Mouse (Mus musculus) cortical plate, adult 2 months (tissue): ENCODE results near the gene Ntn5. TPM values are rescaled to one million over a fixed set of nuclear protein-coding genes. Genes with fewer than 3 reads are reported as not detected.

Experiments
- H3K27ac ChIP-seq: fragments of 200-500 bp; 2 replicates; pipeline ENCODE4 v1.5.1; 2012; ENCODE audit warnings: low read length, control low read depth, inconsistent platforms; ENCODE audit not compliant: insufficient read depth
- H3K4me1 ChIP-seq: fragments of 200-500 bp; 2 replicates; pipeline ENCODE4 v1.6.1; 2011; ENCODE audit warnings: low read length; ENCODE audit not compliant: control insufficient read depth, insufficient read depth
- H3K4me3 ChIP-seq: fragments of 200-500 bp; 2 replicates; pipeline ENCODE4 v1.5.1; 2011; ENCODE audit warnings: mild to moderate bottlenecking, low read length, control low read depth; ENCODE audit not compliant: insufficient read depth
- CTCF ChIP-seq: fragments of 200-500 bp; IDR thresholded peaks from 2 replicates; pipeline ENCODE4 v1.5.1; 2011; ENCODE audit warnings: mild to moderate bottlenecking, control low read depth, low read length; ENCODE audit not compliant: insufficient read depth; ENCODE audit errors: extremely low read depth
- POLR2A ChIP-seq: fragments of 200-500 bp; IDR thresholded peaks from 2 replicates; pipeline ENCODE4 v1.6.1; 2011; ENCODE audit warnings: mild to moderate bottlenecking, low read length, control low read depth; ENCODE audit not compliant: insufficient read depth; ENCODE audit errors: extremely low read depth
- polyA plus RNA-seq: library from polyadenylated mRNA; depleted of rRNA; stranded (reverse); fragments of >200 nt; gene quantifications from 2 replicates; pipeline ENCODE4 v1.2.3, GENCODE M21; 2012

Gene Ntn5
- polyA plus RNA-seq, 1 experiment, result 20.9 TPM

DNA sequence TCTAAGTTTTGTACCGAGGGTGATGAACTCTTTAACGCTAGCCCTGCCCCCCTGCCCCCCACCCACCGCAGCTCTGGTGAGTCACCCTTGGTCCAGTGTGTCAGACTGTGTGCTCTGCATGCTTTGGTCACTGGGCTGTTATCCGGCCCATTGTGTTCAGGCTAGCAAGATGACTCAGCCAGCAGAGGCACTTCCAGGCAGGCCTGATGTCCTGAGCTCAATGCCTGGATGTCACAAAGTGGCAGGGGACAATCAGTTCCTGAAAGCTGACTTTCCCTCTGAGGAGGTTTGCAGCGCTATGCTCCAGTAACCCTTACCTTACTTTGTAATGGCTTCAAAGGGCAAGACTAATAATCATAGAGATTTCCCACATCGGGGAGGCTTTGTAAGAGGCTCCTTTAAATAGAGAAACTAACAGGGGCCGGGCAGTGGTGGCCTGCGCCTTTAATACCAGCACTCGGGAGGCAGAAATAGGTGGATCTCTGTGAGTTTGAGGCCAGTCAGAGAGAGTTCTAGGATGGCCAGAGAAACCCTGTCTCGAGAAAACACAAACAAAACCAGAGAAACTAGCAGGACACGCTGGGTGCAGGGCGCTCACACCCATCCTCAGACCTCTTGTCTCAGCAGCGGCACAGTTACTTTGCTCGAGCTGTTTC is 3.7 kb upstream of the Ntn5 start:
- no peak overlapping the region for H3K4me3 ChIP-seq
- no peaks in the 10 kb centered on the region for H3K4me1 ChIP-seq
- no peak for TF ChIP-seq POLR2A
- TF ChIP-seq CTCF, result no peak
- H3K27ac ChIP-seq, result no peak overlapping the region

DNA sequence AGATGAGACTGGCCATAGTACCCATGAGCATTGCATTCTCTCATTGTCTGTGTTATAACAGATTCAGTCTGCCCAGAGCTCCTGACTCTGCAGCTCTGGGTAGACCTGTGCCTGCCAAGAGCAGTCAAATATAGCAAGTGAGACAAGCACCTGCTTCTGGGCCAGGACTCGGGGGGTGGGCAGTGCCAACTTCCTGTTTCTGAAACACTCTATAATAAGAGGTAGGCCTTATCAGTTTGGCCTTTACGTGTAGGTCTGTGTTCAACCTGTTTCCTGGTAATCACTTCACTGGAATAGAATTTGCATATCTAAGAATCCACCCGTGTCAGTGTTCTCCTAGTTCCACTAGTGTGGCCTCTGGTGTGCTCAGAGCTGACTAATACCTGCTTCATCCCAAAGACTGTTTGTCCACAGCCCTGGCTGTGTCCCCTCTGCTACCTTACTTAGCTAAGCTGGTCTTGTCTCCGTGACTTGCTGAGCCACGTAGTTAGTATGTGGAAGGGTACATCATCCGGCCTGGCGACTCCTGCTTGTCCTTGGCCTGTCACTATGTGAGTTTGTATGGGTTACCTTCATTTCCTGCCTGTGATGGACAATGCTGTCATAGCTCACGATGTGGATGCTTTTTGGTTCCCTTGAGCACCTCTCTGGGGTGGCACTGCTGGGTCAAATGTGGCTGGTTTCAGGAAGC is 2.6 kb upstream of the Ntn5 start:
- no peak for TF ChIP-seq CTCF
- no peak for TF ChIP-seq POLR2A
- Histone ChIP-seq H3K4me3 (no peak overlapping the region), H3K27ac (no peak overlapping the region), H3K4me1 (no peaks in the 10 kb centered on the region)

DNA sequence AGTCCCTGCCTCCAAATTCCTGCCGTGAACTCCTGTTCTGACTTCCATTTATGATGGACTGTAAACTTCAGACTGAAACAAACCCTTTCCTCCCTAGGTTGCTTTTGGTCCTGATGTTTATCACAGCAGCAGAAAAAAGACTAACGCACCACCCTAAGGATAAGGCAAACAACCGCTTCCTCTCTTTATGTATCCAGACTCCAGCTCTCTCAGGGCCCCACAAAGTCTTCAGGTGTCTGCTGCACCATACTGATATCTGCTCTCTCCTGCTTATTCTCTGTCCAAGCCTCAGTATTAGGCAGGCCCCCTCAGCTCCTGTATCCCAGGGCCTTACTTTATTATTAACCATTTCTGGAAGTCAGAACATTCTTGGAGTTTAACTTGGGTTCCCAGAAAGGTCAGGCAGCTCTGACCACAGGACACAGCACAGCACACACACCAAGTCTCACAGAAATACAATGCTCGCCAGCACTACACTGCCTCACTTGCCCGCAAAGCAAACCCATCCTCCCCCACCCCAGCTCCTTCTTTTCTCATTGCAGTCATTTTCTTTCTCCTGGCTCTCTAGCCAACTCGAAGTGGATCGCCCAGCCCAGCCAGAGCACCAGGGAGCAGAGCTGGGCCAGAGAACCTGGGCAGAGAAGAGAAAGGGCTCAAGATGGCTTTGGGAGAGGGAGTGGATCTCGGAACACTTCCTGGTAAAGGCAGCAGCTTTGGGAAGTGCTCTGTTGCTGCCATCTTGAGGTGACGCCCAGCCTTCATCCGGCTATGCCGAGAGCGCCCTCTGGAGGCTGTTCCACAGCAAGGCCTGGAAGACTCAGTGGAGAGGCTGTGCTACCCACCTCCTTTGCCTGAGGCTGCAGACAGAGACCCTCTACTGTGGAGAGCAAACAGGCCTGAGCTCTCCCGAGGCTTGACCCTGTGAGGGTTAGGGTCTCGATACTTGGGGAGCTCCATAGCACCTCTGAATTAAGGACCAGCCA is 1.4 kb upstream of the Ntn5 start:
- Histone ChIP-seq H3K4me1 (no peaks in the 10 kb centered on the region), H3K27ac (0 out of 2 replicates have a peak overlapping the region, but pooled peaks have one; percentile 13), H3K4me3 (no peak overlapping the region)
- TF ChIP-seq POLR2A (peak; percentile 47; the same call in 1 of the 2 replicates), CTCF (peak; percentile 99)

DNA sequence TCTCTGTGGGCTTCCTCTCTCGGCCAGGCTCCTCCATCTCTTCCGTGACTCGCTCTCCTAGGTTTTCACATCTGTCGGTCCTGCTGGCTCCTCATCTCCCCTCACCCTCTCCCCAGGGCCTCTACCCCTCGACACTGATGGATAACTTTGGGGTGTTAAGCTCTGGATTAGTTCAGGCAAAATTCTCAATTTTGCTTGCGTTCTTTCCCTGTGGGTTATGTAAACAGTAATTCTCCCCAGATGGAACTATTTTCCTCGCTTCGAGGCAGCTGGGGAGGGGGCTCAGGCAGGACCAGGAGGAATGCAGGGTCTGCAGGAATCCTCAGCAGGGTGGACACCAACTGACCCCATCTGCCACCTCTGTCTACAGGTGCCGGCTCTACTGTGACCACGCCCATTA is 2.0 kb downstream of the Ntn5 start:
- no peak overlapping the region for H3K27ac ChIP-seq
- H3K4me1 ChIP-seq, result peaks cover 1% of the 10 kb centered on the region; the same call in 1 of the 2 replicates
- H3K4me3 ChIP-seq, result no peak overlapping the region
- TF ChIP-seq POLR2A (no peak), CTCF (no peak)

DNA sequence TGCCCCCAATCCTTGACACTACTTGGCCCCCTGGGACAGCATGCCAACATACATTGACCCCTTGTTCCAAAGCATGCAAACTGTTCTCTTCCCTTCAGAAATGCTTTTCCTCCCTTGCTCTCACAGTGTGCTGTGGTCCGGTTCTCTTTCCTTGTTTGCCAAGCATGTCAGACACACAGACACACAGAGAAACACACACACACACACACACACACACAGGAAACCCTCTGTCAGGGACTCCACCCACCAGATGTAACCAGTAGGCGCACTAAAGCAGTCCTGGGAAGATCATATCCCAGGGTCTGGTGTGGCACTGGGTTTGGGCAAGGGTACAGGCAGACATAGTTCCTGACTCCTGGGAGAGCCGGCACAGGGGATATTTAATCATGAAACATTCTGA is 3.0 kb downstream of the Ntn5 start:
- Histone ChIP-seq H3K4me3 (no peak overlapping the region), H3K4me1 (peaks cover 1% of the 10 kb centered on the region; the same call in 1 of the 2 replicates), H3K27ac (no peak overlapping the region)
- TF ChIP-seq CTCF (no peak), POLR2A (no peak)

DNA sequence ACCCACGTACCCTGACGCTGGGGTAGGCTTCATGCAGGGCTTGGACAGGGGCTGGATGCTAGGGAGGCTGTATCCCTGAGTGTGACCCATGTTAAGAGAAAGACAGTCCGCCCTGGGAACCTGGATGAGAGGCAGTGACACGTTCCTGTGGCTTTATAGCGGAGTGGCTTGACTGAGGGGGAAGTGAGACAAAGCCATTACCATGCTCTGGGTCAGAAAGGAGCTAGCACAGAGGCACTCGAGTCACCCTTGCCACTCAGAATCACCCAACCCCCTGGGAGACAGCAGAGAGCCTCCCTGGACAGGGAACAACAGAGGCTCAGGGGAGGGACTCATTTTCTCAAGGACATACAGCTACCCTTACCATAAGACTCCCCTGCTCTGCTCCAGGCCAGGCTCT is 5.3 kb downstream of the Ntn5 start:
- TF ChIP-seq POLR2A, result no peak
- no peak for TF ChIP-seq CTCF
- H3K4me3 ChIP-seq, result no peak overlapping the region
- H3K4me1 ChIP-seq, result peaks cover 1% of the 10 kb centered on the region; the same call in 1 of the 2 replicates
- H3K27ac ChIP-seq, result no peak overlapping the region

DNA sequence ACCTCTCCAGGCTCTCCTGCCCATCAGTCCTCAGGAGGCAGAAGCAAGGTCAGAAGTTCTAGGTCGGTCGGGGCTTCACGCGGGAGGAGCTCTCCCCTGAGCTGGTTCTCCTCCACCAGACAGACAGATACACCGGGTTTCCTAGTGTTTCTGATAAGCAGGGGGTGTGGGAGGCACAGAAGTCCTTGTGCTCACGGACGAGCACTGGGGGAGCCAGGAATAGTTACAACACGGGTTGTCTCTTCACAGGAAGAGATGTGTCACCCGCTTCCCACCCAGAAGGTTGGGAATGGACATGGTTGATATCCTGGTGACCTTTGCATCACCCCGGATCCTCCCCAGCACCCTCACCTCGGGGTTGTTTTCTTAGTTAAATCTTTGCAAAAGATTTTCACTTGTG is 6.0 kb downstream of the Ntn5 start:
- Histone ChIP-seq H3K4me1 (peaks cover 1% of the 10 kb centered on the region; the same call in 1 of the 2 replicates), H3K27ac (no peak overlapping the region), H3K4me3 (no peak overlapping the region)
- TF ChIP-seq CTCF (no peak), POLR2A (no peak)

DNA sequence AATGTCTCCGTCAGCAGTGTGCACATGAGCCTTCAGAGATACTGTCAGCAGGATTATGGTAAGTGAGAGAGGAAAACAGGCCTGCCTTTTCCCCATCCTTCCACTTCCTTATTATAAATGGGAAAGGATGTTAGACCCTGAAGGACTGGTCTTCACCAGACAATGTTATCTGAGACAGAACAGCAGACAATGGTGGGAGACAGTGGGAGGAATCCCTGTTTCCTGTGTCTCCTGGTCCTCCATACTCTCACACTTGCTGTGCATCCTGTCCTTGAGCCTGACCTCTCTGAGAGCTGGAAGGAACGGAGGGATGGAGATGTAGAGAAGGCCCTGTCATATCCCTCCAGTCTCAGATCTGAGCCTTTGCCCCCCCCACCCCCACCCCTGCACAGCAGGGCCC is 8.5 kb downstream of the Ntn5 start:
- Histone ChIP-seq H3K4me1 (peaks cover 1% of the 10 kb centered on the region; the same call in 1 of the 2 replicates), H3K27ac (no peak overlapping the region), H3K4me3 (no peak overlapping the region)
- no peak for TF ChIP-seq POLR2A
- no peak for TF ChIP-seq CTCF

DNA sequence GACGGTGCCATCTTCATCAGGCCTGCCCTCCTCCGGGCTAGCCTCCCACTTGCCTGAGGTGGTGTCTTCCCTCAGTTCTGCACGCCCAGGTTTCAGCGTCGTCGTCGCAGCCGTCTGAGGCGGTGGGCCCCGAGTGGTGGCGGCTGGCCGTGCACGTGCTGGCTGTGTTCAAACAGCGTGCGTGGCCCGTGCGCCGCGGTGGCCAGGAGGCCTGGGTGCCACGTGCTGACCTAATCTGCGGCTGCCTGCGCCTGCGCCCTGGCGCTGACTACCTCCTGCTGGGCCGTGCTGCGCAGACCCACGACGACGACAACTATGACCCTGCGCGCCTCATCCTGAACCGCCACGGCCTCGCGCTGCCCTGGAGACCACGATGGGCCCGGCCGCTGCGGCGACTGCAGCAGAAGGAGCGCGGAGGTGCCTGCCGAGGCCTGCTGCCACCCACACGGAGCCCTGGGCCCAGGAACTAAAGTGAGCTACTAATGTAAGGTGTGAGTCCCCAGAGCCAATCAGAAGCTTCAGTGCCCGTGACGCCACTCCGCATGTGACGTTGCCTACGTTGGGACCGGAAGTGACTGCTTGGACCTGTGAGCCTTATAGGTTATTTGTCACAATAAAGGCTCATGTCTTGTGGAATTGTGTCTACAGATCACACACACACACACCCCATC is 10.2 kb downstream of the Ntn5 start, which contains the start of gene Sec1:
Sec1 (minus strand) TSS at position 482 of the 671 bp plus-strand sequence.
- no peak within 1 kb of the TSS for H3K27ac ChIP-seq
- no peak within 1 kb of the TSS for H3K4me3 ChIP-seq
- TF ChIP-seq POLR2A (no peak), CTCF (no peak)
- H3K4me1 ChIP-seq, result peaks cover 1% of the 10 kb centered on the region; the same call in 1 of the 2 replicates
